Mouse (Mus musculus) olfactory bulb, adult 2 months (tissue): ENCODE results near the gene Ulk4. TPM values are rescaled to one million over a fixed set of nuclear protein-coding genes. Genes with fewer than 3 reads are reported as not detected.

Experiments used
- H3K27ac ChIP-seq: fragments of 200-500 bp; 2 replicates; pipeline ENCODE4 v1.5.1; 2012; ENCODE audit warnings: low read depth, low read length; ENCODE audit not compliant: insufficient read depth
- H3K4me1 ChIP-seq: fragments of 200-500 bp; 2 replicates; pipeline ENCODE4 v1.6.1; 2012; ENCODE audit warnings: low read length; ENCODE audit not compliant: control insufficient read depth, insufficient read depth
- H3K4me3 ChIP-seq: fragments of 200-500 bp; 2 replicates; pipeline ENCODE4 v1.5.1; 2012; ENCODE audit warnings: mild to moderate bottlenecking, low read depth, low read length, moderate library complexity; ENCODE audit not compliant: insufficient read depth
- CTCF ChIP-seq: fragments of 200-500 bp; IDR thresholded peaks from 2 replicates; pipeline ENCODE4 v1.5.1; 2012; ENCODE audit warnings: low read depth, mild to moderate bottlenecking, low read length, moderate library complexity; ENCODE audit not compliant: insufficient read depth
- POLR2A ChIP-seq: fragments of 200-500 bp; IDR thresholded peaks from 2 replicates; pipeline ENCODE4 v1.6.1; 2012; ENCODE audit warnings: mild to moderate bottlenecking, low read depth, low read length, moderate library complexity; ENCODE audit not compliant: insufficient read depth
- WGBS: fragments of 180-500 bp; shearing (Covaris S2); methylation state at CpG from one replicate; pipeline ENCODE4 v1.1.7; 2018; 5-methylcytosine and 5-hydroxymethylcytosine counted together
- polyA plus RNA-seq: library from polyadenylated mRNA; stranded (reverse); fragments of >200 nt; gene quantifications from 2 replicates; pipeline ENCODE4 v1.2.4, GENCODE M21; 2012; ENCODE audit warnings: low replicate concordance; ENCODE audit not compliant: missing spikeins, insufficient read depth, insufficient read length

Gene Ulk4
- polyA plus RNA-seq, 1 experiment: not detected

GRCm38 (mm10) chr9:120989806-120990700 is 286.9 kb downstream of the Ulk4 start:
- no peak for TF ChIP-seq CTCF
- 45% methylated on average over 15 of the region's 15 CpGs for WGBS
- no peak overlapping the region for H3K4me3 ChIP-seq
- no peak overlapping the region for H3K27ac ChIP-seq
- peaks cover 30% of the 10 kb centered on the region for H3K4me1 ChIP-seq

GRCm38 (mm10) chr9:120988088-120988487 is 288.9 kb downstream of the Ulk4 start:
- peak overlapping the region; percentile 81 for H3K27ac ChIP-seq

GRCm38 (mm10) chr9:120986994-120987393 is 290.0 kb downstream of the Ulk4 start:
- Histone ChIP-seq H3K4me1 (peaks cover 27% of the 10 kb centered on the region), H3K27ac (no peak overlapping the region), H3K4me3 (no peak overlapping the region)
- TF ChIP-seq POLR2A (no peak), CTCF (no peak)
- 70% methylated on average over 4 of the region's 4 CpGs for WGBS

More at GRCm38 (mm10) chr9:120988088-120988487, 288.9 kb downstream of the Ulk4 start:
- H3K4me1 ChIP-seq: peaks cover 27% of the 10 kb centered on the region
- WGBS: 16% methylated on average over 9 of the region's 9 CpGs
- TF ChIP-seq POLR2A: no peak
- no peak for TF ChIP-seq CTCF
- no peak overlapping the region for H3K4me3 ChIP-seq

GRCm38 (mm10) chr9:120986255-120986654 is 290.7 kb downstream of the Ulk4 start:
- no peak for TF ChIP-seq CTCF
- no peak for TF ChIP-seq POLR2A
- H3K4me1 ChIP-seq: peaks cover 29% of the 10 kb centered on the region
- 93% methylated on average over 3 of the region's 3 CpGs for WGBS
- no peak overlapping the region for H3K27ac ChIP-seq
- H3K4me3 ChIP-seq: no peak overlapping the region

GRCm38 (mm10) chr9:120985524-120985923 is 291.5 kb downstream of the Ulk4 start:
- no peak for TF ChIP-seq CTCF
- TF ChIP-seq POLR2A: no peak
- Histone ChIP-seq H3K4me1 (peaks cover 28% of the 10 kb centered on the region), H3K27ac (no peak overlapping the region), H3K4me3 (no peak overlapping the region)
- 97% methylated on average over 5 of the region's 5 CpGs for WGBS

- H3K4me3 ChIP-seq: no peak overlapping the region
- 94% methylated on average over 5 of the region's 5 CpGs for WGBS
- peaks cover 24% of the 10 kb centered on the region for H3K4me1 ChIP-seq
- H3K27ac ChIP-seq: no peak overlapping the region
- TF ChIP-seq CTCF (no peak), POLR2A (no peak)
These were observed 292.0 kb downstream of the Ulk4 start for GRCm38 (mm10) chr9:120985009-120985408.

GRCm38 (mm10) chr9:120984509-120984908 is 292.5 kb downstream of the Ulk4 start:
- TF ChIP-seq CTCF (no peak), POLR2A (no peak)
- no peak overlapping the region for H3K4me3 ChIP-seq
- H3K4me1 ChIP-seq: peaks cover 21% of the 10 kb centered on the region
- 88% methylated on average over 5 of the region's 5 CpGs for WGBS
- no peak overlapping the region for H3K27ac ChIP-seq

GRCm38 (mm10) chr9:120983849-120984248 is 293.1 kb downstream of the Ulk4 start:
- Histone ChIP-seq H3K4me3 (no peak overlapping the region), H3K27ac (no peak overlapping the region), H3K4me1 (peaks cover 19% of the 10 kb centered on the region)
- 93% methylated on average over 8 of the region's 8 CpGs for WGBS
- TF ChIP-seq CTCF: no peak
- no peak for TF ChIP-seq POLR2A

- TF ChIP-seq POLR2A: no peak
- no peak for TF ChIP-seq CTCF
- Histone ChIP-seq H3K4me1 (0 out of 2 replicates have a peak, but pooled peaks cover 2% of the 10 kb centered on the region), H3K4me3 (no peak overlapping the region), H3K27ac (no peak overlapping the region)
- WGBS: 81% methylated on average over 7 of the region's 7 CpGs
These were observed 295.2 kb downstream of the Ulk4 start for GRCm38 (mm10) chr9:120981777-120982176.

GRCm38 (mm10) chr9:120976856-120977255 is 300.1 kb downstream of the Ulk4 start:
- WGBS: 91% methylated on average over 4 of the region's 4 CpGs

More at GRCm38 (mm10) chr9:120976856-120977255, 300.1 kb downstream of the Ulk4 start:
- 0 out of 2 replicates have a peak, but pooled peaks cover 4% of the 10 kb centered on the region for H3K4me1 ChIP-seq
- no peak overlapping the region for H3K27ac ChIP-seq
- TF ChIP-seq POLR2A (no peak), CTCF (no peak)
- H3K4me3 ChIP-seq: no peak overlapping the region
